Mouse (Mus musculus) adrenal gland, adult (tissue): ENCODE results near the gene AC129217.1.
"Not testable (repeated sequence)": the region's sequence is repeated elsewhere in the genome, so short reads cannot be mapped to it uniquely, and the experiment has no call there.

Experiments
- DNase-seq, 2 experiments: peaks; one replicate each; pipeline ENCODE4 v3.0.0; 2022 to 2023; ENCODE audit warnings: low spot score in 1 of 2; ENCODE audit not compliant: inconsistent age in 2 of 2

AC129217.1 gene

GRCm38 (mm10) chr19:8864265-8864664 is 34.7 kb downstream of the AC129217.1 start:
- no peak for DNase-seq

GRCm38 (mm10) chr19:8870381-8870780 is 40.8 kb downstream of the AC129217.1 start:
- DNase-seq = not testable (repeated sequence)

GRCm38 (mm10) chr19:8870838-8871237 is 41.3 kb downstream of the AC129217.1 start:
- DNase-seq = no peak

- DNase-seq = peak; percentile 99
Measured at GRCm38 (mm10) chr19:8871267-8872186, 42.0 kb downstream of the AC129217.1 start, which contains the start of gene Ubxn1. Gene Ubxn1, plus strand, starts transcription at chr19:8871496.

- DNase-seq = peak in 1 of 2 experiments; percentile 60
Measured at GRCm38 (mm10) chr19:8872266-8872840, 42.8 kb downstream of the AC129217.1 start.

- no peak for DNase-seq
Measured at GRCm38 (mm10) chr19:8875031-8875430, 45.5 kb downstream of the AC129217.1 start.

GRCm38 (mm10) chr19:8880311-8881033 is 50.9 kb downstream of the AC129217.1 start, which contains the start of gene Uqcc3:
Gene Uqcc3, minus strand, starts transcription at chr19:8880923.
- DNase-seq = peak; percentile 93 to 97

GRCm38 (mm10) chr19:8881034-8881392 is 51.4 kb downstream of the AC129217.1 start:
- DNase-seq = no peak

- no peak for DNase-seq
Measured at GRCm38 (mm10) chr19:8883616-8884015, 54.0 kb downstream of the AC129217.1 start, which contains the start of the genes Lbhd1 and Gm49403. Gene Lbhd1, plus strand, starts transcription at chr19:8883732. Gene Gm49403, plus strand, starts transcription at chr19:8883930.

GRCm38 (mm10) chr19:8886916-8887584 is 57.5 kb downstream of the AC129217.1 start:
- DNase-seq = no peak

- peak in 1 of 2 experiments; percentile 63 for DNase-seq
Measured at GRCm38 (mm10) chr19:8887585-8888463, 58.3 kb downstream of the AC129217.1 start.

GRCm38 (mm10) chr19:8888511-8889385 is 59.2 kb downstream of the AC129217.1 start, which contains the start of the genes 1810009A15Rik and Gm49416:
Gene 1810009A15Rik, plus strand, starts transcription at chr19:8888853.
Gene Gm49416, plus strand, starts transcription at chr19:8888926.
- peak; percentile 95 to 98 for DNase-seq
